Mouse (Mus musculus): Measurements from ENCODE around the gene 3110001I22Rik.

- peak; percentile 76 for TF ChIP-seq POLR2A (IDR thresholded peaks at IDR 0.05; ENCODE audit: low read depth, low read length)
- no peak for TF ChIP-seq CTCF (IDR thresholded peaks at IDR 0.05; ENCODE audit: extremely low read depth, insufficient read length, insufficient replicate concordance, low read depth, low read length)
These were observed at the start of gene 3110001I22Rik, which contains the start of gene Bfar for GRCm38 (mm10) chr16:13671685-13672385.

All from small intestine, adult 2 months (tissue).